ENCODE assay signal across 17 mouse cellular contexts in genomic region chr5:117916906-117917305, GRCm38 (mm10). TPM values are rescaled to one million over a fixed set of nuclear protein-coding genes. Genes with fewer than 3 reads are reported as not detected.
DNase-seq lines count a peak whose midpoint lies in the region; ATAC-seq and TF ChIP-seq lines count a peak whose summit lies in the region.
"Had no signal": no experiment of that assay in that cellular context is flagged by ENCODE, and none has a peak within 500 bp of the region (broad histone marks: within the 10 kb centered on the region; RNA-seq: fewer than 3 reads in every experiment).

No protein-coding gene starts in this region.

- intact Hi-C loops in gastrocnemius, adult 2 months (cut with DNase I), result no loop called here

- no peak overlapping the region for H3K27ac ChIP-seq in gastrocnemius, adult 2 months
- H3K27ac ChIP-seq in liver, embryonic 14.5 days, result no peak overlapping the region
- H3K27ac ChIP-seq in liver, embryonic 12.5 days, result no peak overlapping the region
- no peak overlapping the region for H3K27ac ChIP-seq in hindbrain, embryonic 10.5 days
- H3K27ac ChIP-seq: embryonic facial prominence, embryonic 13.5 days; heart, embryonic 13.5 days; hindbrain, embryonic 12.5 days; limb, embryonic 13.5 days; neural tube, embryonic 15.5 days had no signal

- TF ChIP-seq CTCF in gastrocnemius, adult 2 months (IDR thresholded peaks at IDR 0.05), result peak; percentile 42
- peak; percentile 38 for TF ChIP-seq CTCF in liver, embryonic 14.5 days (IDR thresholded peaks at IDR 0.05; ENCODE audit: low read depth)
- peak; percentile 88 for TF ChIP-seq CTCF in E14TG2a.4 (conservative IDR thresholded peaks at IDR 0.05; ENCODE audit: low read length)

- WGBS in liver, embryonic 14.5 days (ENCODE audit: insufficient replicate concordance), result 42% methylated on average over 3 of the region's 3 CpGs
- 47% methylated on average over 3 of the region's 3 CpGs for WGBS in liver, embryonic 12.5 days (ENCODE audit: insufficient replicate concordance)
- WGBS in hindbrain, embryonic 10.5 days, result 63% methylated on average over 3 of the region's 3 CpGs

- no peak for DNase-seq in gastrocnemius, adult 2 months
- DNase-seq in gastrocnemius, postnatal 4 days (ENCODE audit: low spot score in 2 of 2), result no peak
- no peak for DNase-seq in liver, embryonic 14.5 days (ENCODE audit: low read depth in 3 of 3, low spot score in 3 of 3)
- DNase-seq in induced T-regulatory cell, adult 2 months (ENCODE audit: low read depth), result peak; percentile 36
- no peak for DNase-seq in hindbrain, embryonic 10.5 days (ENCODE audit: low spot score)
- DNase-seq: kidney, adult 8-10 months; spleen, adult 18-20 months had no signal

- H3K4me1 ChIP-seq in liver, embryonic 14.5 days (replicated peaks; ENCODE audit: control insufficient read depth in 2 of 2, insufficient read depth in 2 of 2, low read length in 1 of 2), result no peaks in the 10 kb centered on the region
- no peaks in the 10 kb centered on the region for H3K4me1 ChIP-seq in liver, embryonic 12.5 days
- H3K4me1 ChIP-seq in E14TG2a.4 (replicated peaks; ENCODE audit: low read depth, low read length), result peaks cover 11% of the 10 kb centered on the region
- H3K4me1 ChIP-seq in hindbrain, embryonic 10.5 days (replicated peaks), result no peaks in the 10 kb centered on the region
- H3K4me1 ChIP-seq: embryonic facial prominence, embryonic 13.5 days; heart, embryonic 13.5 days; hindbrain, embryonic 12.5 days; limb, embryonic 13.5 days; neural tube, embryonic 15.5 days had no signal

- H3K36me3 ChIP-seq in liver, embryonic 14.5 days (replicated peaks; ENCODE audit: control insufficient read depth, insufficient read depth, low read depth), result no peaks in the 10 kb centered on the region
- no peaks in the 10 kb centered on the region for H3K36me3 ChIP-seq in liver, embryonic 12.5 days
- no peaks in the 10 kb centered on the region for H3K36me3 ChIP-seq in E14TG2a.4 (ENCODE audit: insufficient read depth, low read length)
- no peaks in the 10 kb centered on the region for H3K36me3 ChIP-seq in hindbrain, embryonic 10.5 days
- H3K36me3 ChIP-seq: embryonic facial prominence, embryonic 13.5 days; heart, embryonic 13.5 days; hindbrain, embryonic 12.5 days; limb, embryonic 13.5 days; neural tube, embryonic 15.5 days had no signal

- ATAC-seq in liver, embryonic 14.5 days (ENCODE audit: insufficient read depth), result no peak
- no peak for ATAC-seq in liver, embryonic 12.5 days
- ATAC-seq in megakaryocyte, adult 5-6 weeks (ENCODE audit: poor library complexity, severe bottlenecking), result no peak
- ATAC-seq: activated CD4-positive, CD25-positive, alpha-beta regulatory T cell, adult 4 months; lung, postnatal 0 days had no signal

- no peak for TF ChIP-seq EP300 in liver, embryonic 14.5 days (IDR thresholded peaks at IDR 0.05; ENCODE audit: low read depth)

- H3K9me3 ChIP-seq in liver, embryonic 14.5 days (ENCODE audit: control insufficient read depth, low read length), result no peaks in the 10 kb centered on the region
- peaks cover 5% of the 10 kb centered on the region; the same call in 1 of the 2 replicates for H3K9me3 ChIP-seq in liver, embryonic 12.5 days (replicated peaks)
- H3K9me3 ChIP-seq in E14TG2a.4 (ENCODE audit: low read length), result no peaks in the 10 kb centered on the region
- no peaks in the 10 kb centered on the region for H3K9me3 ChIP-seq in hindbrain, embryonic 10.5 days
- H3K9me3 ChIP-seq: embryonic facial prominence, embryonic 13.5 days; heart, embryonic 13.5 days; hindbrain, embryonic 12.5 days; limb, embryonic 13.5 days; neural tube, embryonic 15.5 days had no signal

- no peaks in the 10 kb centered on the region for H3K27me3 ChIP-seq in liver, embryonic 14.5 days (ENCODE audit: control insufficient read depth, insufficient read depth, low read length)
- no peaks in the 10 kb centered on the region for H3K27me3 ChIP-seq in liver, embryonic 12.5 days (replicated peaks)
- H3K27me3 ChIP-seq in E14TG2a.4 (ENCODE audit: insufficient read depth, low read length), result 0 out of 2 replicates have a peak, but pooled peaks cover 2% of the 10 kb centered on the region
- H3K27me3 ChIP-seq in hindbrain, embryonic 10.5 days (ENCODE audit: insufficient read depth, poor library complexity, severe bottlenecking), result no peaks in the 10 kb centered on the region
- H3K27me3 ChIP-seq: embryonic facial prominence, embryonic 13.5 days; heart, embryonic 13.5 days; hindbrain, embryonic 12.5 days; limb, embryonic 13.5 days; neural tube, embryonic 15.5 days had no signal

- H3K9ac ChIP-seq in liver, embryonic 14.5 days (replicated peaks), result no peak overlapping the region
- H3K9ac ChIP-seq in liver, embryonic 12.5 days, result no peak overlapping the region
- H3K9ac ChIP-seq: embryonic facial prominence, embryonic 13.5 days; heart, embryonic 13.5 days; hindbrain, embryonic 12.5 days; limb, embryonic 13.5 days; neural tube, embryonic 15.5 days had no signal

- H3K4me2 ChIP-seq in liver, embryonic 14.5 days (ENCODE audit: low read depth), result no peak overlapping the region
- no peak overlapping the region for H3K4me2 ChIP-seq in liver, embryonic 12.5 days
- H3K4me2 ChIP-seq: embryonic facial prominence, embryonic 13.5 days; heart, embryonic 13.5 days; hindbrain, embryonic 12.5 days; limb, embryonic 13.5 days; neural tube, embryonic 15.5 days had no signal

- no peak overlapping the region for H3K4me3 ChIP-seq in gastrocnemius, adult 2 months
- H3K4me3 ChIP-seq in liver, embryonic 14.5 days (ENCODE audit: insufficient read depth in 1 of 2, low read depth in 2 of 2, low read length in 2 of 2), result no peak overlapping the region
- H3K4me3 ChIP-seq in liver, embryonic 12.5 days, result no peak overlapping the region
- H3K4me3 ChIP-seq in E14TG2a.4 (replicated peaks; ENCODE audit: low read length), result no peak overlapping the region
- H3K4me3 ChIP-seq in hindbrain, embryonic 10.5 days, result no peak overlapping the region
- H3K4me3 ChIP-seq: embryonic facial prominence, embryonic 13.5 days; heart, embryonic 13.5 days; hindbrain, embryonic 12.5 days; limb, embryonic 13.5 days; neural tube, embryonic 15.5 days had no signal

RNA-seq across cellular contexts. Expression of gene Fbxo21, which starts 59.6 kb away (rescaled TPM):
- total RNA-seq in gastrocnemius, adult 2 months (2021), result 10 to 100 TPM; 11.8 to 13.3 TPM
- total RNA-seq in gastrocnemius, postnatal 4 days (2021), result 10 to 100 TPM; 32.6 to 35.3 TPM
- polyA plus RNA-seq in liver, embryonic 14.5 days (2012; rRNA removed), result 10.0 and 10.6 TPM in 2 replicates
- polyA plus RNA-seq in liver, embryonic 14.5 days (2014; fragmentation: Nextera tagmentation; extraction: Ambion mirVana), result 9.5 and 10.3 TPM in 2 replicates
- polyA plus RNA-seq in liver, embryonic 12.5 days (2016; fragmentation: Nextera tagmentation; extraction: Ambion mirVana), result 28.1 and 28.3 TPM in 2 replicates
- 2.0 and 3.1 TPM in 2 replicates for total RNA-seq in megakaryocyte, adult 5-6 weeks (2015)
- 4.2 and 4.8 TPM in 2 replicates for total RNA-seq in megakaryocyte, adult 5-6 weeks (2017)
- 103 and 117 TPM in 2 replicates for polyA plus RNA-seq in hindbrain, embryonic 10.5 days (2016; fragmentation: Nextera tagmentation; extraction: Ambion mirVana)

Comparison
In these comparisons a context has a peak if more than half of its experiments do, and no peak if none do; other contexts are left out.
1. CTCF ChIP-seq: peak in every context shown above with its lines; median percentile 88 in E14TG2a.4; 42 in gastrocnemius, adult 2 months; 38 in liver, embryonic 14.5 days.